Mouse (Mus musculus) kidney, embryonic 14.5 days (tissue): ENCODE measurements around the gene Axl. TPM values are rescaled to one million over a fixed set of nuclear protein-coding genes. Genes with fewer than 3 reads are reported as not detected.

Experiments used
- ATAC-seq: fragments of 200-750 bp; cut with Nextera tagmentation; 2 replicates; pipeline ENCODE4 v1.8.0; 2017; ENCODE audit warnings: moderate number of reproducible peaks, mild to moderate bottlenecking, moderate TSS enrichment, moderate library complexity; ENCODE audit not compliant: low FRiP score, low TSS enrichment
- H3K27ac ChIP-seq: fragments of 300-500 bp; sonication (generic); 2 replicates; pipeline ENCODE4 v1.5.1; 2014; ENCODE audit warnings: low read depth, mild to moderate bottlenecking, low read length, moderate library complexity, mixed read lengths
- H3K27me3 ChIP-seq: fragments of 300-500 bp; sonication (generic); 2 replicates; pipeline ENCODE4 v1.6.1; 2014; ENCODE audit warnings: mild to moderate bottlenecking, low read length; ENCODE audit not compliant: control insufficient read depth, insufficient read depth
- H3K36me3 ChIP-seq: fragments of 300-500 bp; sonication (generic); 2 replicates; pipeline ENCODE4 v1.6.1; 2014; ENCODE audit warnings: low read length, mixed read lengths; ENCODE audit not compliant: control insufficient read depth, insufficient read depth
- H3K4me1 ChIP-seq: fragments of 300-500 bp; sonication (generic); 2 replicates; pipeline ENCODE4 v1.6.1; 2014; ENCODE audit warnings: low read length, mixed read lengths; ENCODE audit not compliant: control insufficient read depth, insufficient read depth
- H3K4me2 ChIP-seq: fragments of 300-500 bp; sonication (generic); replicated peaks from 2 replicates; pipeline ENCODE4 v1.6.1; 2014; ENCODE audit warnings: low read depth, mild to moderate bottlenecking, low read length
- H3K4me3 ChIP-seq: fragments of 300-500 bp; sonication (generic); 2 replicates; pipeline ENCODE4 v1.5.1; 2014; ENCODE audit warnings: mild to moderate bottlenecking, low read length
- H3K9ac ChIP-seq: fragments of 300-500 bp; sonication (generic); 2 replicates; pipeline ENCODE4 v1.6.1; 2014; ENCODE audit warnings: low read depth, mild to moderate bottlenecking, low read length, moderate library complexity
- H3K9me3 ChIP-seq: fragments of 300-500 bp; sonication (generic); 2 replicates; pipeline ENCODE4 v1.6.1; 2016; ENCODE audit warnings: low read length; ENCODE audit not compliant: control insufficient read depth
- WGBS: fragments of 180-500 bp; shearing (Covaris S2); extraction: QIAGEN DNeasy Blood & Tissue Kit; methylation state at CpG from one replicate; pipeline ENCODE4 v1.1.7; 2014; 5-methylcytosine and 5-hydroxymethylcytosine counted together
- polyA plus RNA-seq: library from polyadenylated mRNA; unstranded; fragments of >200 nt; fragmentation: Nextera tagmentation; extraction: Ambion mirVana; gene quantifications from 2 replicates; pipeline ENCODE4 v1.2.1, GENCODE M21; 2014

Axl gene
- polyA plus RNA-seq: 75.3 and 75.5 TPM in 2 replicates

DNA sequence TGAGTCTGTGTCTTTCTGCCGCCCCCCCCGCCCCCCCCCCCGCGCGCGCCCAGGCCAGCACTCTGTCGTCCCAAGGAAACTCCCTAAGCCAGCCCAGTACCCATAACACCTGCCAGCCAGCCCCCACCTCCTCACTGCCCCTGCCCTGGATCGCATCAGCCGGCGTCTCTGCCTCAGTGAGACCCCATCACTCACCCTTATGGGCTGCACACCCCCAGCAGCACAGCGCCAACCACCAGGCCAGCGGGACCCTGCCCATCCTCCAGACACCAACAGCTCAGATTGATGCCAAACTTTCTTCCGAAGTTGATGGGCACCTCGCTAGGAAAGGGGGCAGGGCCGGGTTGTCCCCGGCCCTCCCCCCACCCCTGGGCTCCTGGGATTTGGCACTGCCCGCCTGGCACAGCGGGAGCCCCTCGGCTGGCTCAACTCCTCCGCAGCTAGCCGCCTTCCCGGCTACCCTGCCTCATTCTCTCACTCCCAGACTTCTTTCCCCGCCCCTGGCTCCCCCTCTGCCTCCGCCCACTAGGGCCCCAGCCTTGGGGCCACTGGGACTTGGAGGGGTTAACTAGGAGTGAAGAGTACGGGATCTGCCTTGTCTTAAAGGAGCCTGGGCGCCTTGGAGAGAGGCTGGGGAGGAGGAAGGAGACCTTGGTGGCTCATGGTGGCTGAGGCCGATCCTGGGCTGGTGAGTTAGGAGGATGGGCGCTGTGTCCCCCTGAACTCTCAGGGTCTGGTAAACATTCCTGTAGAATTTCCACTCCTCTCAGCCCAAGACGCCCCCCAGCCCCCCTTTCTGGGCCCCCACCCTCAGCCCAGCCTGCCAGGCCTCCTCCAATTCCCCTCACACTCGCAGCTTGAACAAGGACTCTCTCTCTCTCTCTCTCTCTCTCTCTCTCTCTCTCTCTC is at the start of gene Axl:
Axl (minus strand) TSS at position 486 of the 909 bp plus-strand sequence.
- Histone ChIP-seq H3K9me3 (no peaks in the 10 kb centered on the region), H3K4me2 (peak within 1 kb of the TSS; percentile 82), H3K9ac (peak within 1 kb of the TSS; percentile 71), H3K27me3 (no peaks in the 10 kb centered on the region), H3K27ac (peak within 1 kb of the TSS; percentile 11; the same call in 1 of the 2 replicates), H3K4me1 (peaks cover 15% of the 10 kb centered on the region), H3K36me3 (0 out of 2 replicates have a peak, but pooled peaks cover 3% of the 10 kb centered on the region), H3K4me3 (peak within 1 kb of the TSS; percentile 53)
- ATAC-seq: peak; percentile 94
- 0% methylated on average over 29 of the region's 30 CpGs for WGBS

DNA sequence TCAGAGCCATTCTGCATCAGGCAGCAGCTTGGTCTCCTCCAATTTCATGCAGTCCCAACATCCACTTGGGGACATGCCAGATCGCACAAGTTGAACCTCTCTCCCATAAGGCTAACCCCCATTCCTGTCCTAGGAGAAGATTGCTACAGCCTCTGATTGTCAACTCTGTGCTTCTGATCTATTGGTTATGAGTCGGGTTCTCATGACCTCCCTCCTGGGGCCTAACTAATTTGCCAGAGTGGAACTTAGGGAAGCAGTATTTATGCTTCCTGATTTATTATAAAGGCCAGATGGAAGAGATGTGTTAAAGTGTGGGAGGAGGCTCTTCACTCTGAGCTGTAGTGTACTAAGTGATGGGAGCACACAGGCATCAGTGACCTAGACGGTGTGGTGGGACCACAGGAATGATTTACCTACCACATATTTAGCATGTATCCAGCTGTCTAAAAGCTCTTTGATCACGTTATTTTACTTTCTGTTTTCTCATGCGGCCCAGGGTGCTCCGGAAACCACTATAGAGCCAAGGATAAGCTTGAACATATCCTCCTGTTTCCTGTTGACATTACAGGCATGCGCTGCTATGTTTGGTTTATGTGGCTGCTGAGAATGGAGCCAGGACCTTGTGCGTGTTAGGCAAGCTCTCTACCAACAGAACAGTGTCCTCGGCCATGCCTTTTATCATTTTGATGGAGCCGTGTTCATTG is 46.8 kb upstream of the Axl start:
- peak; percentile 90 for ATAC-seq
- Histone ChIP-seq H3K27ac (peak overlapping the region; percentile 32; the same call in 1 of the 2 replicates), H3K27me3 (no peaks in the 10 kb centered on the region), H3K4me2 (no peak overlapping the region), H3K9me3 (no peaks in the 10 kb centered on the region), H3K36me3 (no peaks in the 10 kb centered on the region), H3K4me3 (no peak overlapping the region), H3K9ac (no peak overlapping the region), H3K4me1 (peaks cover 10% of the 10 kb centered on the region; the same call in 1 of the 2 replicates)
- 43% methylated on average over 10 of the region's 10 CpGs for WGBS

DNA sequence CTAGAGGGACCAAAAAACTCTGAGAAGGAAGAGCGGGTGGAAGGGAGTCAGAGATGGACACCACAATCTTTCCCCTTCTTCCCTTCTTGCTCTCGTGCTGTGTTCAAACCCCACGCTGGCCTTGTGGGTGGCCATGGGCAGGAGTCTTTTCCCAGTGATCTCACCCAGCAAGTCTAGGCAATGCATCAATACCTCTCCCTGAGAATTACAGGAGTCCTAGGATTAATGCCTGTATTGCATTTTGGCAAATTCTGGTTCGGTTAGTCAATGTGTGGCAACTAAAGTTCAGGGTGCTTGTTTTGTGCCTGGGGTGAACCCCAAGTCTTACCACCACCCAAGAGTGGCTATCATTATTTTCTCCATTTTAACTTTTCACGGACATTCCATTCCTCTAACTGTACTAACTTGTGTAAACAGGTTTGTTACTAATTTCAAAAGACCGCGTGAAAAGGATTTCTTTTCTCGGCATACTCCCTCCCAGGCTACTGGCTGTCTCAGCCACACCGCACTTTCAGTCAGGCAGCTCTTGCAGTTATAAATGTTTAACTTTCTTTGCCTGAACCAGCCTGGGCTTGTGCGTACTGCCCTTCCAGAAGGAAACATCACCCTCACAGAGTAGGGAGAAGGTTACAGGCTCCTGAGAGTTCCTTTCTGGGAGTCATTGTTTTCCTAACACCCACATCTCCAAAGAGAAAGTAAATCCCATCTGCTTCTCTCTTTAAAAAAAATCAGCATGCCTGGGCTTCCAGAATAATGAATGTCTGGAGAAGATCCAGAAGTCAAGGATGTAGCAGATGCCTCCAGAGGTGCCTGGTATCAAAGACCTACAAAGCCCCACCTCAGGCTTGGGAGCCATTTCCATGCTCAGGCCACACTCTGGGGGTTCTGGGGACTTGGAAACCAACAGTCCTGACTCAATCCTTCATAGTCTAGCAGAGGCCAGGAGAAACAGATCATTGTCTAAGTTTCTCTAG is 43.3 kb upstream of the Axl start:
- H3K4me1 ChIP-seq: peaks cover 13% of the 10 kb centered on the region; the same call in 1 of the 2 replicates
- H3K4me3 ChIP-seq: no peak overlapping the region
- WGBS: 66% methylated on average over 10 of the region's 10 CpGs
- ATAC-seq: no peak
- no peak overlapping the region for H3K9ac ChIP-seq
- peak overlapping the region; percentile 65; the same call in 1 of the 2 replicates for H3K27ac ChIP-seq
- no peaks in the 10 kb centered on the region for H3K27me3 ChIP-seq
- H3K4me2 ChIP-seq: no peak overlapping the region
- no peaks in the 10 kb centered on the region for H3K36me3 ChIP-seq
- H3K9me3 ChIP-seq: no peaks in the 10 kb centered on the region

DNA sequence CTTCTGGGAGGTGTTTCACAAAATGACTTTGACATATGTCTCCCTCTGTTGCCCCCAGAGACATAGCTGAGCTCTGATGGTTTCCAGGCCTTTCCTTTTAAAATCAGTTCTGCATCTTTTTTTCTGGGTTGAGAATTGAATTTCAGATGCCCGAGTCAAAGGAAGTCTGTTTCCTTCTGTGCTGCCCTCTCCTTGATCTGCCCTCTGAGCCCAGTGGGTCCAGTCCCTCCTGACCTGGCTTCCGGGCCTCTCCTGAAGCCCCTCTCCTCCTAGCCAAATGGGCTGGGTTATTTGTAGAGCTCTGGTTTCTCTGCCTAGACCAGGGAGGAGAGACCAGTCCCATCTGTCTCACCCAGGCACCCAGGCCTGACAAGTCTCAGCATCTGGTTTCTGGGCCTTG is 41.7 kb upstream of the Axl start:
- H3K27me3 ChIP-seq: no peaks in the 10 kb centered on the region
- H3K9ac ChIP-seq: no peak overlapping the region
- peaks cover 14% of the 10 kb centered on the region; the same call in 1 of the 2 replicates for H3K4me1 ChIP-seq
- H3K4me3 ChIP-seq: no peak overlapping the region
- H3K36me3 ChIP-seq: no peaks in the 10 kb centered on the region
- H3K4me2 ChIP-seq: no peak overlapping the region
- ATAC-seq: no peak
- 4% methylated on average over 2 of the region's 2 CpGs for WGBS
- no peaks in the 10 kb centered on the region for H3K9me3 ChIP-seq
- H3K27ac ChIP-seq: no peak overlapping the region

DNA sequence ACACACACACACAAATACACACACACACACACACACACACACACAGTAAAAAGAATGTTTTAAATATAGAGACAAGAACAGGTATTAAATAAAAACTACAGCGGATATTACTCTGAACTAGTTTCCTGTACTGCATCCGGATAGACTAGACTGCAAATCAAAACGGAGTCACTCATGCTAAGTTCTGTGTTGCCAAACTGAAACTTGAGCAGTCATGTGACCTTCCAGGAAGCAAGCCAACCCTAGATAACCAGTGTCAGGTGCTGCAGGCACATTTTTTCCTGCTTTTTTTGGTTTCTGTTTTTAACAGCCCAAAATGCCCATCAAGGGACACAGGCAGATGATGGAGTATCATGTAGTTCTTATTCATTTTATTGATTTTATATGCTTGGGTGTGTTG is 38.7 kb upstream of the Axl start:
- Histone ChIP-seq H3K27ac (no peak overlapping the region), H3K36me3 (no peaks in the 10 kb centered on the region), H3K9me3 (no peaks in the 10 kb centered on the region), H3K4me1 (peaks cover 13% of the 10 kb centered on the region; the same call in 1 of the 2 replicates), H3K9ac (no peak overlapping the region), H3K4me2 (no peak overlapping the region), H3K4me3 (no peak overlapping the region), H3K27me3 (no peaks in the 10 kb centered on the region)
- WGBS: 18% methylated on average over 3 of the region's 3 CpGs
- ATAC-seq: peak; percentile 71

DNA sequence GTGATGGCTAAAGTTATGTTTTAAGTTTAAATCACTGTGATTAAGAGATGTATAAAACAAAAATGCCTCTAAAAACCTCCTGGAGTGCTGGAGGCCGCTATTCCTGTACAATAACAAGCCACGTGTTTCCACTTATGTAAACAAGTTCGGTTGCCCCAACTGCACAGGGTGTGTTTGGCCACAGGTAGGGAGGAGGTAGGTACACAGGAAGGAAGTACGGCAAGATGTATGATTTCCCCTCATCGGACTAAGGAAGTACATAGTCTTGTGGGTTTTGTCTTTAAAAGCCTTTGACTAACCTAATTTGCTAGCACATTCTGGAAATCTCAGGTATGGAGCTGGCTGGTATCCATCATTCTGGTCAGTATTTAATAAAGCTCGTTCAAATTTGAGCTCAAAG is 37.5 kb upstream of the Axl start:
- 81% methylated on average over 6 of the region's 6 CpGs for WGBS
- H3K27me3 ChIP-seq: no peaks in the 10 kb centered on the region
- H3K4me1 ChIP-seq: peaks cover 6% of the 10 kb centered on the region; the same call in 1 of the 2 replicates
- no peak for ATAC-seq
- H3K4me3 ChIP-seq: no peak overlapping the region
- H3K4me2 ChIP-seq: no peak overlapping the region
- H3K27ac ChIP-seq: no peak overlapping the region
- H3K36me3 ChIP-seq: no peaks in the 10 kb centered on the region
- H3K9me3 ChIP-seq: no peaks in the 10 kb centered on the region
- no peak overlapping the region for H3K9ac ChIP-seq

DNA sequence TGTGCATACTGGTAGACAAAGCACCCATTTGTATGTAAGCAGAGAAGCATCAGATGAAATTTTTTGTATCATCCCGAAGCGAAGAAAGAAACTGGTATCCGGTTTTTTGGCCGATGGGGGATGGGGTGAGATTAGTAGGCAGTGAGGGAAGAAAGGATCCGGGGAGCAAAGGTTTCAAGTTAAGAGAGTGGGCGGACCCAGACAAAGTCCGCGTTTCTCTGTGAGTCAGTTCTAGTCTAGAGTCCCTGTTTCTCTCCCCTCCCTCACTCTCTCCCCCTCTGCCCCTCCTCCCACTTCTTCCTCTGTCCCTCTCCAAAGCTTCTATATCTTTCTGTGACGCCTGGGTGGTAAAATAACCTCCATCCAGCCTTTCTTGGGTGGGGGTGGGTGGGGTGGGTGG is 36.5 kb upstream of the Axl start:
- H3K9ac ChIP-seq: no peak overlapping the region
- no peak for ATAC-seq
- no peak overlapping the region for H3K4me3 ChIP-seq
- no peak overlapping the region for H3K4me2 ChIP-seq
- no peak overlapping the region for H3K27ac ChIP-seq
- 55% methylated on average over 9 of the region's 9 CpGs for WGBS
- H3K4me1 ChIP-seq: 0 out of 2 replicates have a peak, but pooled peaks cover 4% of the 10 kb centered on the region
- no peaks in the 10 kb centered on the region for H3K9me3 ChIP-seq
- no peaks in the 10 kb centered on the region for H3K36me3 ChIP-seq
- no peaks in the 10 kb centered on the region for H3K27me3 ChIP-seq

DNA sequence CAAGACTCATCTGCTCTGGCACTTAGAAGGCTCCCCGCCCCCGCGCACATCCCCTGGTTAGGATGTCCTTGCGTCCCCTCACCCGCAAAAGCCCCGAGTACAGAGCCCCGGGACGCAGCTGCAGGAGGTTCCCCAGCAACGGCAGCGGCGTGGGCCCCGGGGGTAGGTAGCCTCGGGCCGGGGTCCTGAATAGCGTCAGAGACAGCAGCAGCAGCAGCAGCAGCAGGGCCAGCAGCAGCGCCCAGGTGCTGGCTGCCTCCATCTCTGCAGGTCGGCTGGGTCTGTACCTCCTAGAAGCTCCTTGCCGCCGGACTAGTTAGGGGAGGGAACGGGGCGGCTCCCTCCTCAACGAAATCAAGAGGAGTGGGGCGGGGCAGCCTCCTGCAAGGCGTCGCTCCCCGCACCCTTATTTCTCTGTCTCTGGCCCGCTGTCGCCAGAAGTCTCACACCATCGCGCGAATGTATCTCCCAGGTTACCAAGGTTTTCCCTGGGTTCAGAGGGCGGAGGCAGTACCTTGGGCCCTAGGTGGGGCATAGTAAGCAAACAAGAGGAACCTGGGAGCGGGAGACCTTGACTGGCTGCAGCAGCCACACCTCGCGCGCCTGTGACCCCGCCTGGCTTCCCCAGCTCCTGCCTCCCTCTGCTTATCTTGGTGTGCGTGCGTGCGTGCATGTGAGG is 27.9 kb upstream of the Axl start, which contains the start of gene Cyp2s1:
Cyp2s1 (minus strand) TSS at position 673 of the 679 bp plus-strand sequence.
- peak within 1 kb of the TSS; percentile 61 for H3K9ac ChIP-seq
- H3K4me2 ChIP-seq: peak within 1 kb of the TSS; percentile 87
- H3K27me3 ChIP-seq: no peaks in the 10 kb centered on the region
- WGBS: 2% methylated on average over 40 of the region's 40 CpGs
- peak within 1 kb of the TSS; percentile 49 for H3K4me3 ChIP-seq
- 0 out of 2 replicates have a peak, but pooled peaks cover 12% of the 10 kb centered on the region for H3K4me1 ChIP-seq
- H3K36me3 ChIP-seq: no peaks in the 10 kb centered on the region
- no peak within 1 kb of the TSS for H3K27ac ChIP-seq
- ATAC-seq: peak; percentile 58
- H3K9me3 ChIP-seq: no peaks in the 10 kb centered on the region
